20 mouse cellular contexts compared by ENCODE assay signal in the genomic region with DNA sequence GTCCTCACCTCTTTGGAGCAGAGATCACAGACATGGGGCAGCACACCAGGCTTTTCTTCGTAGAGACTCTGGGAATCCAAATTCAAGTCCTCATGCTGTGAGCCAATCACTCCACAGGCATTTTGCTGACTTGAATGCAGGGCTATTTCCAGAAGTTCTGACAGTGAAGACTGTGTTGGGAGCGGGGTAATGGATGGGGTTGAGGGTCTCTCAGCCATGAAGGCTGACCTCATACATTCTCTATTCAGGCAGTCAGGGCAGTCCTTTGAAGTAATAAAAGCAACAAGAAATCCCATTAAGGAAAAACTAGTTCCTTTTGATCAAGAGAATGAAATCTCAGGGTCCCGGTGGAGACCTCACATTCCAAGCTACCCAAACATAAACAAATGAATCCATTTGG.
"Had no signal": no experiment of that assay in that cellular context is flagged by ENCODE, and none has a peak within 500 bp of the region (broad histone marks: within the 10 kb centered on the region; RNA-seq: fewer than 3 reads in every experiment).

No protein-coding gene starts in this region.

- H3K27me3 ChIP-seq: liver, embryonic 13.5 days; midbrain, embryonic 15.5 days; neural tube, embryonic 12.5 days; stomach, embryonic 15.5 days had no signal

- H3K9ac ChIP-seq: liver, embryonic 13.5 days; midbrain, embryonic 12.5 days; midbrain, embryonic 15.5 days; neural tube, embryonic 12.5 days; neural tube, embryonic 15.5 days; stomach, embryonic 15.5 days had no signal

- H3K9me3 ChIP-seq: liver, embryonic 13.5 days; midbrain, embryonic 12.5 days; midbrain, embryonic 15.5 days; neural tube, embryonic 12.5 days; neural tube, embryonic 15.5 days; stomach, embryonic 15.5 days had no signal

- H3K4me2 ChIP-seq: liver, embryonic 13.5 days; midbrain, embryonic 12.5 days; midbrain, embryonic 15.5 days; neural tube, embryonic 12.5 days; neural tube, embryonic 15.5 days; stomach, embryonic 15.5 days had no signal

- H3K4me3 ChIP-seq: left cerebral cortex, adult 2 months; liver, embryonic 13.5 days; midbrain, embryonic 12.5 days; midbrain, embryonic 15.5 days; neural tube, embryonic 12.5 days; neural tube, embryonic 15.5 days; stomach, embryonic 15.5 days had no signal

- ATAC-seq: intestine, embryonic 16.5 days; midbrain, embryonic 15.5 days had no signal

- H3K36me3 ChIP-seq: liver, embryonic 13.5 days; midbrain, embryonic 12.5 days; midbrain, embryonic 15.5 days; neural tube, embryonic 12.5 days; neural tube, embryonic 15.5 days; stomach, embryonic 15.5 days had no signal

- H3K27ac ChIP-seq: left cerebral cortex, adult 2 months; liver, embryonic 13.5 days; midbrain, embryonic 12.5 days; midbrain, embryonic 15.5 days; neural tube, embryonic 12.5 days; neural tube, embryonic 15.5 days; stomach, embryonic 15.5 days had no signal

- H3K4me1 ChIP-seq: liver, embryonic 13.5 days; midbrain, embryonic 15.5 days; neural tube, embryonic 12.5 days; neural tube, embryonic 15.5 days; stomach, embryonic 15.5 days had no signal

- DNase-seq: kidney, adult 2 months; kidney, postnatal 14 days; layer of hippocampus, postnatal 36 days; liver, embryonic 13.5 days; lung, adult 2 months; lung, postnatal 14 days; lung, postnatal 4 days; right cerebral cortex, adult 18-20 months; right cerebral cortex, postnatal 14 days; spleen, adult 18-20 months; thymus, adult 2 months; thymus, postnatal 14 days; thymus, postnatal 4 days had no signal
